Mouse (Mus musculus) urinary bladder, postnatal 10 days (tissue): ENCODE data around the gene Mrpl1.
A peak's percentile ranks its signal among the peaks of the same experiment; 100 is the strongest.

Experiments
- DNase-seq: peaks from one replicate; pipeline ENCODE4 v3.0.0; 2022; ENCODE audit warnings: low spot score

The Mrpl1 gene

GRCm38 (mm10) chr5:96207531-96207930 is 1.8 kb upstream of the Mrpl1 start:
- DNase-seq: no peak

- no peak for DNase-seq
Observed at GRCm38 (mm10) chr5:96208543-96208942, 750 bp upstream of the Mrpl1 start.

GRCm38 (mm10) chr5:96209916-96210583 is 757 bp downstream of the Mrpl1 start:
- DNase-seq: peak; percentile 78

GRCm38 (mm10) chr5:96218648-96219047 is 9.4 kb downstream of the Mrpl1 start:
- no peak for DNase-seq

GRCm38 (mm10) chr5:96219512-96219911 is 10.2 kb downstream of the Mrpl1 start:
- DNase-seq: no peak

- DNase-seq: no peak
Observed at GRCm38 (mm10) chr5:96221298-96221697, 12.0 kb downstream of the Mrpl1 start.

- no peak for DNase-seq
Observed at GRCm38 (mm10) chr5:96221812-96222585, 12.7 kb downstream of the Mrpl1 start.

- DNase-seq: no peak
Observed at GRCm38 (mm10) chr5:96222964-96223363, 13.7 kb downstream of the Mrpl1 start.

- no peak for DNase-seq
Observed at GRCm38 (mm10) chr5:96226490-96226889, 17.2 kb downstream of the Mrpl1 start.

- no peak for DNase-seq
Observed at GRCm38 (mm10) chr5:96228967-96229366, 19.7 kb downstream of the Mrpl1 start.

GRCm38 (mm10) chr5:96238797-96239196 is 29.5 kb downstream of the Mrpl1 start:
- DNase-seq: no peak

GRCm38 (mm10) chr5:96240856-96241255 is 31.6 kb downstream of the Mrpl1 start:
- DNase-seq: no peak

- no peak for DNase-seq
Observed at GRCm38 (mm10) chr5:96244511-96244910, 35.2 kb downstream of the Mrpl1 start.

GRCm38 (mm10) chr5:96253995-96254394 is 44.7 kb downstream of the Mrpl1 start:
- DNase-seq: no peak

- no peak for DNase-seq
Observed at GRCm38 (mm10) chr5:96255166-96255565, 45.9 kb downstream of the Mrpl1 start.

GRCm38 (mm10) chr5:96258210-96258609 is 48.9 kb downstream of the Mrpl1 start:
- DNase-seq: no peak

- no peak for DNase-seq
Observed at GRCm38 (mm10) chr5:96267017-96267702, 57.9 kb downstream of the Mrpl1 start.

GRCm38 (mm10) chr5:96271070-96271469 is 61.8 kb downstream of the Mrpl1 start:
- no peak for DNase-seq

GRCm38 (mm10) chr5:96305786-96306185 is 96.5 kb downstream of the Mrpl1 start:
- no peak for DNase-seq

GRCm38 (mm10) chr5:96306271-96306670 is 97.0 kb downstream of the Mrpl1 start:
- no peak for DNase-seq

- DNase-seq: no peak
Observed at GRCm38 (mm10) chr5:96306826-96307225, 97.5 kb downstream of the Mrpl1 start.

GRCm38 (mm10) chr5:96308086-96308485 is 98.8 kb downstream of the Mrpl1 start:
- DNase-seq: no peak

- no peak for DNase-seq
Observed at GRCm38 (mm10) chr5:96308645-96309044, 99.4 kb downstream of the Mrpl1 start.
